Mouse (Mus musculus) thymus, adult 2 months (tissue): Measurements from ENCODE around the gene Exoc7. TPM values are rescaled to one million over a fixed set of nuclear protein-coding genes. Genes with fewer than 3 reads are reported as not detected.

Experiments used
- DNase-seq: peaks from one replicate; pipeline ENCODE4 v3.0.0; 2021
- H3K27ac ChIP-seq: fragments of 200-500 bp; 2 replicates; pipeline ENCODE4 v1.5.1; 2012; ENCODE audit warnings: low read length, control low read depth; ENCODE audit not compliant: control insufficient read depth, insufficient read depth
- H3K27me3 ChIP-seq: fragments of 200-500 bp; 2 replicates; pipeline ENCODE4 v1.6.1; 2012; ENCODE audit warnings: mild to moderate bottlenecking, low read length, moderate library complexity, mixed read lengths; ENCODE audit not compliant: control insufficient read depth, insufficient read depth
- H3K36me3 ChIP-seq: fragments of 200-500 bp; 2 replicates; pipeline ENCODE4 v1.6.1; 2012; ENCODE audit warnings: mild to moderate bottlenecking, low read length, moderate library complexity; ENCODE audit not compliant: control insufficient read depth, insufficient read depth
- H3K4me1 ChIP-seq: fragments of 200-500 bp; replicated peaks from 2 replicates; pipeline ENCODE4 v1.6.1; 2012; ENCODE audit warnings: low read length; ENCODE audit not compliant: control insufficient read depth, insufficient read depth
- H3K4me3 ChIP-seq: fragments of 200-500 bp; 2 replicates; pipeline ENCODE4 v1.5.1; 2012; ENCODE audit warnings: mild to moderate bottlenecking, low read length, control low read depth, moderate library complexity; ENCODE audit not compliant: control insufficient read depth, insufficient read depth
- CTCF ChIP-seq: fragments of 200-500 bp; IDR thresholded peaks from 2 replicates; pipeline ENCODE4 v1.5.1; 2012; ENCODE audit warnings: mild to moderate bottlenecking, control low read depth, low read length, moderate library complexity, borderline replicate concordance; ENCODE audit not compliant: control insufficient read depth, poor library complexity, insufficient read depth; ENCODE audit errors: extremely low read depth
- POLR2A ChIP-seq: fragments of 200-500 bp; IDR thresholded peaks from 2 replicates; pipeline ENCODE4 v1.6.1; 2012; ENCODE audit warnings: mild to moderate bottlenecking, low read length, control low read depth, moderate library complexity; ENCODE audit not compliant: control insufficient read depth, poor library complexity, insufficient read depth; ENCODE audit errors: extremely low read depth
- WGBS: fragments of 180-500 bp; shearing (Covaris S2); methylation state at CpG from one replicate; pipeline ENCODE4 v1.1.7; 2018; 5-methylcytosine and 5-hydroxymethylcytosine counted together
- polyA plus RNA-seq: library from polyadenylated mRNA; depleted of rRNA; stranded (reverse); fragments of >200 nt; gene quantifications from 2 replicates; pipeline ENCODE4 v1.2.3, GENCODE M21; 2012

Exoc7 gene
- polyA plus RNA-seq, 1 experiment: 50.7 TPM

DNA sequence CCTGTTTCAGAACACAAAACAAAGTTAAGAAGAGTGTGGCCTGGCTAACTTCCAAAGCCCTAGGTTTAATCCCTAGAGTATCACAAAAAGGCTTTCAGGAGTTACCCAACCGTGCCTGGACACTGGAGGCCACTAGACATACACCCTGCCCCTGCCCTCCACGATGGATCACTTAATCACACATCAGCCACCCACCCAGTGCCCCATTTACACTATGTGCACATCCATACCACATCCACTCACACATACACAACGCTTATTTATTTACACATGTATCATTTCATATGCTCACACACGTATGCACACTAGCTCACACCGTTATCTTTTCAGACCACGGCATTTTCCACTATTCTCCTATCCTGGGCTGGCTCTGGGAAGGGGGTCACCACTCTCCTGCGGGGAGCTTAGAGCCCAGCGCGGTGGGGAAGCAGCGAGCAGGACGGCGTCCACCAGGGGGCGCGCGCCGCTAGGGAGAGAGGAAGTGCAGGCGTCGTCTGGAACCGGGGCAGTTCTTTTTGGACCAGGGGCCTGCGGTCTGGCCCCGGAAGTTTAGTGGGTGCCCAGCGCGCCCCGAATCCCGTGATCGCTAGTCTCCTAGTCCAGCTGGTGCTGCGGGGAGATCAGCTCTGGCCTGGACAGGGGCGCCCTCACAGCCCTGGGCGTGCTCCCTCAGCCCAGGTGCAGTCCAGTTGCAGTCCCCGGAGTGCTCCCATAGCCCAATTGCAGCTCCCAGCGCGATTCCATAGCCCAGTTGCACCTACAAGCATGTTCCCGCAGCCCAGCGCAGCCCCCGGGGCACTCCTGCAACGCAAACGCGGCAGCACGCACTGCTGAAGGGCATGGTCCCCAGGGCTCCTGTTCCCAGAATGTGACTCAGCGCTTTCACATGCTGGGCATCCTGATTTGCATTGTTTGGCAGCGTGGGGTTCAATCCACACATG lies 12.0 kb upstream of the Exoc7 start:
- TF ChIP-seq CTCF: peak; percentile 96
- no peak for TF ChIP-seq POLR2A
- peak; percentile 88 for DNase-seq
- H3K36me3 ChIP-seq: no peaks in the 10 kb centered on the region

DNA sequence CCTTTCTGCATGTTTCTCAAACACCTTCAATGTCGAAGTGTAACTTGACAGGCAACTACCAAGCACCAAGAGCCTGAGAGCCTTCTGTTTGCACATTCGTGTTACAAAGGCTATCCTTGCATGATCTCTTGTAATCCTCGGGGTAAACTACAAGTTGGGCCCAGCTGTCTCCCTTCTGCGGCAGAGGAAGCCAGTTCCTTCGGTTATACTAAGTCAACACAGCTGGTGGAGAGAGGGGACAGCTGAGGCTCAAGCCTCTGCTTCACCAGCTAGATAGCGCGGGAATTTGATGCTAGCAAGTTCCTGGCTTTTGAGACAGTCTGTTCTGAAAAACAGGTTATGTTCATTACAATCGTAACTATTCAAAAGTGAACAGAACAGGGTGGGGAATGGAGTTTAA lies 5.3 kb upstream of the Exoc7 start:
- 51% methylated on average over 8 of the region's 8 CpGs for WGBS
- TF ChIP-seq CTCF: no peak
- no peak for TF ChIP-seq POLR2A
- DNase-seq: no peak

More for the DNA sequence above, 12.0 kb upstream of the Exoc7 start:
- Histone ChIP-seq H3K4me1 (peaks cover 5% of the 10 kb centered on the region), H3K27ac (no peak overlapping the region), H3K4me3 (peak overlapping the region; percentile 48), H3K27me3 (no peaks in the 10 kb centered on the region)
- 4% methylated on average over 41 of the region's 41 CpGs for WGBS

DNA sequence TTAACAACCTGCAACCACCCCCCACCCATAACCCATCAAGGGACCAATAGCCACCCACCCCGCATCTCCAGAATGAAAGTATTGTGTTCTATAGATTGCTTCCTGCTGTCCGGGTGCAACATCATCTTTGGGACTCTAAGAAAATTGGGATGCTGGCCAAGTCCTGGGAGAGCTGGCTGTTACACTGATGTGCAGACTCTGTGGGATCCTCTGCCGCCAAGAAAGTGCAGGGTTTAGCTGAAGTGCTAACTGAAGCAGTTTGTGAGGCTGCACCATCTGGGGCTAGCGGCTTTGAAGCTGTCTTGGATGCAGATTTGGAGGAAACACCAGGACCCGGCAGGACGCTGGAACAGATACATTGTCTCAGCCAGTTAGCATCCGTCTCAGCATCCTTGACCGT lies 4.1 kb upstream of the Exoc7 start:
- DNase-seq: no peak
- WGBS: 86% methylated on average over 8 of the region's 8 CpGs

More for the DNA sequence above, 5.3 kb upstream of the Exoc7 start:
- H3K27me3 ChIP-seq: no peaks in the 10 kb centered on the region
- H3K27ac ChIP-seq: no peak overlapping the region
- H3K4me1 ChIP-seq: no peaks in the 10 kb centered on the region
- no peaks in the 10 kb centered on the region for H3K36me3 ChIP-seq
- no peak overlapping the region for H3K4me3 ChIP-seq

DNA sequence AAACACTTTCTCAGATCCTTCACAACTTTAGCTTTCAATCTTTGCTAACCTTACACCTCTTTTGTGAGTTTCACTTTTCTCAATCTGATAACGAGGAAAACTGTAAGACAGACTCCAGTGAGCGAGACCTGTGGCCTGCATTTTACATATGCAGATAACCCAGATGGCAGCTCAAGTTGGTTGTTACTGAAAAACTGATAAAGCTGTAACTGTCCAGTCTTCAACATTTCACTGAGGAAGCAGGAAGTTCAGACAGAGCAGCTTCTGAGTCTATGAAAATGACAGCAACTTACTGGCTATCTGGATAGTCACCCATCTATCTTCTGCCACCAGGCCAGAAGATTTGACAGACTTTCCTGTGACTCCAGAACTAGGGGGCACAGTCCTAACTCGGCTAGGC lies 2.6 kb upstream of the Exoc7 start:
- Histone ChIP-seq H3K36me3 (0 out of 2 replicates have a peak, but pooled peaks cover 3% of the 10 kb centered on the region), H3K4me1 (peaks cover 7% of the 10 kb centered on the region), H3K27me3 (no peaks in the 10 kb centered on the region), H3K4me3 (no peak overlapping the region), H3K27ac (no peak overlapping the region)
- DNase-seq: no peak
- TF ChIP-seq POLR2A (no peak), CTCF (no peak)
- WGBS: 82% methylated on average over 3 of the region's 3 CpGs

More for the DNA sequence above, 4.1 kb upstream of the Exoc7 start:
- H3K27ac ChIP-seq: no peak overlapping the region
- no peaks in the 10 kb centered on the region for H3K27me3 ChIP-seq
- no peak for TF ChIP-seq POLR2A
- TF ChIP-seq CTCF: no peak
- H3K4me1 ChIP-seq: peaks cover 3% of the 10 kb centered on the region; the same call in 1 of the 2 replicates
- H3K36me3 ChIP-seq: no peaks in the 10 kb centered on the region
- no peak overlapping the region for H3K4me3 ChIP-seq

DNA sequence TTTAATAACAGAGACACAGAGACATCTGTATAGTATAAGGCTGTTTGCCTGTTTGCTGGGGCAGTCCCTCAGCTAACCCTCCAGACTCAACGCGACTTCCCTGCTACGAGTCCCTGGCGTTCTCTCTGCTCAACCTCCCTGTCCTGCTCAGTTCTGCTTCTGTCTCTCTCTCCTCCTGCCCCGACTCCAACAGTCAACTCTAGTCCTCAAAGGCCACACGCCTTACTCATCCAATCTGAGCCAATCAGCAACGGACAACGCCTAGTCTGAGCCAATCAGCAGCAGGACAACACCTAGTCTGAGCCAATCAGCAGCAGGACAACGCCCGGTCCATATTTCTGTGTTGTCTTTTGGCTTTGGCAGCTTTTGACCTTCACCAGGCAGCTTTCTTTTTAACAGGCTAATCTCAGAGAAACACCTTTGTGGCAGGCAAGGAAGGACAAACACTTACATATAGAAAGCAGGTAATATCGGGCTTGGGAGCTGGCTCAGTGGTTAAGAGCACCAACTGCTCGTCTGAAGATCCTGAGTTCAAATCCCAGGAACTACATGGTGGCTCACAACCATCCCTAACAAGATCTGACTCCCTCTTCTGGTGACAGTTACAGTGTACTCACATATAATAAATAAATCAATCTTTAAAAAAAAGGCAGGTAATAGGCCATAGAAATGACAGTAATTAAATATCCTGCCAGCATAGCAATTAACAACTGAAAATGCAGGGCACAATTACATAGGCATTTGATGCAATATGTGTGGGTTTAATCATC lies 914 bp upstream of the Exoc7 start:
- WGBS: 96% methylated on average over 12 of the region's 12 CpGs
- Histone ChIP-seq H3K36me3 (0 out of 2 replicates have a peak, but pooled peaks cover 5% of the 10 kb centered on the region), H3K27ac (no peak overlapping the region), H3K4me1 (peaks cover 7% of the 10 kb centered on the region), H3K27me3 (no peaks in the 10 kb centered on the region), H3K4me3 (no peak overlapping the region)
- DNase-seq: no peak
- TF ChIP-seq POLR2A (no peak), CTCF (no peak)
